8 mouse cellular contexts compared by ENCODE assay signal in genomic region chr15:95931013-95931775, GRCm38 (mm10).
DNase-seq lines count a peak whose midpoint lies in the region; ATAC-seq and TF ChIP-seq lines count a peak whose summit lies in the region.

No protein-coding gene starts in this region.

- peak; percentile 27 to 44 for DNase-seq in left cerebral cortex, adult 18-20 months (ENCODE audit: low spot score in 2 of 2)
- no peak for DNase-seq in left cerebral cortex, postnatal 4 days
- DNase-seq in forebrain, postnatal 0 days, result peak; percentile 63
- DNase-seq in kidney, postnatal 4 days, result peak; percentile 17 to 26
- no peak for DNase-seq in spleen, postnatal 10 days (ENCODE audit: low spot score in 2 of 2)
- DNase-seq in ovary, adult 18-20 months (ENCODE audit: low spot score), result no peak

- H3K9me3 ChIP-seq in forebrain, postnatal 0 days (ENCODE audit: low read length), result no peaks in the 10 kb centered on the region
- H3K9me3 ChIP-seq in neural tube, embryonic 14.5 days (ENCODE audit: control insufficient read depth, low read length), result no peaks in the 10 kb centered on the region

- TF ChIP-seq CTCF in forebrain, postnatal 0 days (IDR thresholded peaks at IDR 0.05; ENCODE audit: low read depth), result no peak

- H3K9ac ChIP-seq in forebrain, postnatal 0 days, result no peak overlapping the region
- no peak overlapping the region for H3K9ac ChIP-seq in neural tube, embryonic 14.5 days (replicated peaks; ENCODE audit: low read depth, low read length)

- no peak overlapping the region for H3K4me3 ChIP-seq in forebrain, postnatal 0 days (ENCODE audit: low read depth, low read length)
- no peak overlapping the region for H3K4me3 ChIP-seq in neural tube, embryonic 14.5 days (ENCODE audit: low read depth, low read length)

- peak; percentile 70 for ATAC-seq in forebrain, postnatal 0 days
- ATAC-seq in neural tube, embryonic 14.5 days (ENCODE audit: low read depth), result no peak
- ATAC-seq in activated CD4-positive, CD25-positive, alpha-beta regulatory T cell, adult 4 months, result no peak

- no peaks in the 10 kb centered on the region for H3K27me3 ChIP-seq in forebrain, postnatal 0 days (ENCODE audit: insufficient read depth, low read length)
- no peaks in the 10 kb centered on the region for H3K27me3 ChIP-seq in neural tube, embryonic 14.5 days (ENCODE audit: control insufficient read depth, insufficient read depth, low read length)

- 45% methylated on average over 16 of the region's 16 CpGs for WGBS in forebrain, postnatal 0 days
- WGBS in neural tube, embryonic 14.5 days, result 51% methylated on average over 16 of the region's 16 CpGs

- H3K27ac ChIP-seq in forebrain, postnatal 0 days (ENCODE audit: low read depth, low read length), result peak overlapping the region; percentile 17; the same call in 1 of the 2 replicates
- H3K27ac ChIP-seq in neural tube, embryonic 14.5 days (ENCODE audit: low read depth, low read length), result 0 out of 2 replicates have a peak overlapping the region, but pooled peaks have one; percentile 35

- H3K36me3 ChIP-seq in forebrain, postnatal 0 days (ENCODE audit: insufficient read depth), result 0 out of 2 replicates have a peak, but pooled peaks cover 7% of the 10 kb centered on the region
- H3K36me3 ChIP-seq in neural tube, embryonic 14.5 days (ENCODE audit: control insufficient read depth, insufficient read depth, low read length), result no peaks in the 10 kb centered on the region

- 0 out of 2 replicates have a peak overlapping the region, but pooled peaks have one; percentile 7 for H3K4me2 ChIP-seq in forebrain, postnatal 0 days (ENCODE audit: low read depth)
- H3K4me2 ChIP-seq in neural tube, embryonic 14.5 days (ENCODE audit: low read depth, low read length), result no peak overlapping the region

- intact Hi-C loops in left cerebral cortex, postnatal 4 days (cut with DNase I), result no loop called here

- peaks cover 3% of the 10 kb centered on the region; the same call in 1 of the 2 replicates for H3K4me1 ChIP-seq in forebrain, postnatal 0 days (ENCODE audit: insufficient read depth)
- H3K4me1 ChIP-seq in neural tube, embryonic 14.5 days (ENCODE audit: control insufficient read depth, insufficient read depth, low read length), result 0 out of 2 replicates have a peak, but pooled peaks cover 2% of the 10 kb centered on the region

Comparison
In these comparisons a context has a peak if more than half of its experiments do, and no peak if none do; other contexts are left out.
1. DNase-seq: peak in left cerebral cortex, adult 18-20 months (2 of 2), forebrain, postnatal 0 days (single experiment) and kidney, postnatal 4 days (2 of 2); none in left cerebral cortex, postnatal 4 days (single experiment), spleen, postnatal 10 days (0 of 2) and ovary, adult 18-20 months (single experiment).